13 mouse cellular contexts compared by ENCODE assay signal in genomic region chr6:91678506-91679094, GRCm38 (mm10). TPM values are rescaled to one million over a fixed set of nuclear protein-coding genes. Genes with fewer than 3 reads are reported as not detected.
DNase-seq lines count a peak whose midpoint lies in the region; ATAC-seq and TF ChIP-seq lines count a peak whose summit lies in the region.
"Had no signal": no experiment of that assay in that cellular context is flagged by ENCODE, and none has a peak within 500 bp of the region (broad histone marks: within the 10 kb centered on the region; RNA-seq: fewer than 3 reads in every experiment).

No protein-coding gene starts in this region.

- H3K4me3 ChIP-seq in heart, embryonic 14.5 days (ENCODE audit: control insufficient read depth in 1 of 2, insufficient read depth in 1 of 2, low read depth in 1 of 2, low read length in 2 of 2) = no peak overlapping the region
- no peak overlapping the region for H3K4me3 ChIP-seq in intestine, postnatal 0 days (ENCODE audit: low read depth, low read length)
- H3K4me3 ChIP-seq: forebrain, embryonic 15.5 days; neural tube, embryonic 13.5 days had no signal

- H3K4me2 ChIP-seq in heart, embryonic 14.5 days (ENCODE audit: low read length) = peak overlapping the region; percentile 50
- H3K4me2 ChIP-seq in intestine, postnatal 0 days (replicated peaks; ENCODE audit: low read depth) = peak overlapping the region; percentile 37; the same call in 1 of the 2 replicates
- H3K4me2 ChIP-seq: forebrain, embryonic 15.5 days; lung, embryonic 14.5 days; neural tube, embryonic 13.5 days had no signal

- 16% methylated on average over 12 of the region's 12 CpGs for WGBS in heart, embryonic 14.5 days
- 30% methylated on average over 12 of the region's 12 CpGs for WGBS in intestine, postnatal 0 days

- H3K9ac ChIP-seq in heart, embryonic 14.5 days (ENCODE audit: low read length) = peak overlapping the region; percentile 18; the same call in 1 of the 2 replicates
- H3K9ac ChIP-seq in intestine, postnatal 0 days (ENCODE audit: low read depth, low read length) = no peak overlapping the region
- H3K9ac ChIP-seq: forebrain, embryonic 15.5 days; lung, embryonic 14.5 days; neural tube, embryonic 13.5 days had no signal

- intact Hi-C loops in heart, postnatal 25 days (cut with DNase I) = loop anchor here (2.0 kb wide), 1 partner anchor 104 kb away; no protein-coding TSS in a partner anchor

- no peak for DNase-seq in heart, postnatal 25 days (ENCODE audit: low spot score)
- DNase-seq in ZHBTc4 (ENCODE audit: low read depth, low spot score) = peak; percentile 65
- no peak for DNase-seq in adipocyte (ENCODE audit: low spot score)
- no peak for DNase-seq in frontal cortex, postnatal 36 days (ENCODE audit: low spot score in 2 of 2)
- no peak for DNase-seq in cerebellum, adult 11 months
- DNase-seq: cerebellum, adult 9-10 months; kidney, postnatal 14 days; lung, embryonic 14.5 days had no signal

- ATAC-seq in heart, embryonic 14.5 days (ENCODE audit: insufficient number of reproducible peaks, insufficient read depth, low FRiP score, low read depth) = no peak
- ATAC-seq in CD4-positive, CD25-positive, alpha-beta regulatory T cell, adult 4 months = peak; percentile 25
- ATAC-seq in intestine, postnatal 0 days = peak; percentile 48
- ATAC-seq: forebrain, embryonic 15.5 days had no signal

- no peaks in the 10 kb centered on the region for H3K36me3 ChIP-seq in heart, embryonic 14.5 days (ENCODE audit: control insufficient read depth, insufficient read depth, low read length)
- H3K36me3 ChIP-seq in intestine, postnatal 0 days (ENCODE audit: control insufficient read depth, insufficient read depth) = no peaks in the 10 kb centered on the region
- H3K36me3 ChIP-seq: forebrain, embryonic 15.5 days; neural tube, embryonic 13.5 days had no signal

- H3K27ac ChIP-seq in heart, embryonic 14.5 days (replicated peaks in 1 of 2; ENCODE audit: control insufficient read depth in 1 of 2, insufficient read depth in 1 of 2, low read depth in 2 of 2, low read length in 2 of 2) = peak overlapping the region; percentile 57 to 61
- H3K27ac ChIP-seq in intestine, postnatal 0 days (ENCODE audit: low read depth, low read length) = peak overlapping the region; percentile 28; the same call in 1 of the 2 replicates
- H3K27ac ChIP-seq: forebrain, embryonic 15.5 days; neural tube, embryonic 13.5 days had no signal

- TF ChIP-seq CTCF in intestine, postnatal 0 days (IDR thresholded peaks at IDR 0.05; ENCODE audit: low read depth) = peak; percentile 62

- H3K9me3 ChIP-seq in heart, embryonic 14.5 days (ENCODE audit: control insufficient read depth, low read length) = no peaks in the 10 kb centered on the region
- no peaks in the 10 kb centered on the region for H3K9me3 ChIP-seq in intestine, postnatal 0 days (ENCODE audit: control insufficient read depth)
- H3K9me3 ChIP-seq: forebrain, embryonic 15.5 days; neural tube, embryonic 13.5 days had no signal

- no peaks in the 10 kb centered on the region for H3K27me3 ChIP-seq in heart, embryonic 14.5 days (ENCODE audit: control insufficient read depth, insufficient read depth, low read length)
- H3K27me3 ChIP-seq in intestine, postnatal 0 days (replicated peaks; ENCODE audit: control insufficient read depth, insufficient read depth, low read length) = no peaks in the 10 kb centered on the region
- H3K27me3 ChIP-seq: forebrain, embryonic 15.5 days; neural tube, embryonic 13.5 days had no signal

- H3K4me1 ChIP-seq in heart, embryonic 14.5 days (ENCODE audit: control insufficient read depth in 2 of 2, insufficient read depth in 2 of 2, low read length in 2 of 2) = peaks cover 26 to 41% of the 10 kb centered on the region in 2 experiments
- peaks cover 3% of the 10 kb centered on the region; the same call in 1 of the 2 replicates for H3K4me1 ChIP-seq in intestine, postnatal 0 days (replicated peaks; ENCODE audit: control insufficient read depth, insufficient read depth, low read length)

RNA-seq across cellular contexts. Expression of gene Slc6a6, which starts 5.3 kb away (rescaled TPM):
- 64.2 and 66.8 TPM in 2 replicates for polyA plus RNA-seq in heart, embryonic 14.5 days (2014; fragmentation: Nextera tagmentation; extraction: Ambion mirVana)
- 100 to 1,000 TPM in 1 of 2 experiments, 10 to 100 TPM in 1; 85.0 to 102 TPM for total RNA-seq in heart, postnatal 25 days (2021)
- 10 to 100 TPM; 43.3 to 45.1 TPM for polyA plus RNA-seq in CD4-positive, CD25-positive, alpha-beta regulatory T cell, adult 4 months (2017; shearing (Covaris generic))
- polyA plus RNA-seq in intestine, postnatal 0 days (2015; fragmentation: Nextera tagmentation; extraction: Ambion mirVana) = 109 and 127 TPM in 2 replicates
